Mouse (Mus musculus): Measurements from ENCODE around the gene Skp2. TPM values are rescaled to one million over a fixed set of nuclear protein-coding genes. Genes with fewer than 3 reads are reported as not detected.

Gene Skp2
- polyA plus RNA-seq, 1 experiment from 2014 or later = 17.2 TPM

DNA sequence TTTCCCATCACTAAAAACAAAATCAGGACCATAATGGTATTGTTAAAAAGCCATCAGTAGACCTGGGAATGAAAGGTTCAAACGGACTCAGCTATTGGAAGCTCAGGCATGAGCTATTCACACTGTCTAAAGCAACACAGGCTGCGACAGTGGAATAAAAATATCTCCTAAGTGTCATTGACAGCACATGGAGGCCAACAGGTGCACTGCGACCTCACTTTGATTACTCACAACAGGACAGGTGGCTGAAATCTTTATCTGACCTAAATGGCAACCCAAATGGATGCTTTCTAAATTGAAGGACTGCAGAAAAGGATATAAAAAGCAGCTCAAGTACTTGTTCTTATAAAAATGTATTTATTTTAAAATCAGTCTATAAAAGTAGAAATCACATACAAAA, 43.6 kb downstream of the Skp2 start:
- Histone ChIP-seq H3K4me2 (no peak overlapping the region), H3K4me3 (replicated peaks) (no peak overlapping the region), H3K9me3 (replicated peaks) (no peaks in the 10 kb centered on the region), H3K36me3 (peaks cover 51% of the 10 kb centered on the region), H3K27me3 (replicated peaks) (no peaks in the 10 kb centered on the region), H3K4me1 (no peaks in the 10 kb centered on the region), H3K9ac (replicated peaks) (no peak overlapping the region), H3K27ac (replicated peaks) (no peak overlapping the region)
- WGBS = 79% methylated on average over 3 of the region's 3 CpGs
- no peak for ATAC-seq (ENCODE audit: low FRiP score)

DNA sequence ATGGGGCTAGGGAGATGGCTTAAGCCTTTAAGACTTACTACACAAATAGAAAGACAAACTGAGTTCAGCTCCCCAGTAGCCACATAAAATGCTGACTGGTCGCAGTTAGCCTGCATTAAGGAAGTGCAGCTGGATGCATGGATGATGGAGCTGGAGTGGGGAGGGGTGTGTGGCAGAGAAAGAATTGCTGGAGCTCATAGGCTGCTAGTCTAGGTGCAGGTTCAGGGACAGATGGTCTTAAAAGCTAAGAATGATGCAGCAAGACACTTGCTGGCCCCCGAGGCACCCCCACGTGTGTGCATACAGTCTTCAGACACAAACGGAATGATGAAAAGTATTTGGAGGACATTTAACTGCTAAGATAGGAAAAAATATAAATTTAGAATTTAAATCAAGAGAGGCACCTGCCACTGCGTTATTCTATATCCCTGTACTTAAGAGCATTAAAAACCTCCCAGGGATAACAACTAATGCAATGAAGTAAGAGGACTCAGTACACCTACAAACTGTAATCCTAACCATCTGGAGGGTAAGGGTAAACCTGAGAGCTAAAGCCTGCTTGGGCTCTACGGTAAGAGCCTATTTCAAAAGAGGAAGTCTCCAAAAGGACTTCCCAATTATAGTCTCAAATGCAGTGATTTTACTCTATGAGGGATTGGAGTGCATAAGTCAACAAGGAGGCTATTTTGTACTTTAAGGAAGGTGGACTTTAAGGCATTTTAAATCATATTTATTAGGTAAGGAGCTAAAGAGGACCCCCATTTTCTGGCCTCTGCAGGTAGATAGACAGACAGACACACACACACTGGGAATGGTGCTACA, 44.5 kb downstream of the Skp2 start:
- no peaks in the 10 kb centered on the region for H3K4me1 ChIP-seq
- no peak overlapping the region for H3K4me2 ChIP-seq
- WGBS = 83% methylated on average over 6 of the region's 6 CpGs
- H3K27me3 ChIP-seq (replicated peaks) = no peaks in the 10 kb centered on the region
- no peak overlapping the region for H3K27ac ChIP-seq (replicated peaks)
- H3K4me3 ChIP-seq (replicated peaks) = no peak overlapping the region
- ATAC-seq (ENCODE audit: low FRiP score) = no peak
- H3K36me3 ChIP-seq = peaks cover 50% of the 10 kb centered on the region
- H3K9me3 ChIP-seq (replicated peaks) = no peaks in the 10 kb centered on the region
- H3K9ac ChIP-seq (replicated peaks) = no peak overlapping the region

DNA sequence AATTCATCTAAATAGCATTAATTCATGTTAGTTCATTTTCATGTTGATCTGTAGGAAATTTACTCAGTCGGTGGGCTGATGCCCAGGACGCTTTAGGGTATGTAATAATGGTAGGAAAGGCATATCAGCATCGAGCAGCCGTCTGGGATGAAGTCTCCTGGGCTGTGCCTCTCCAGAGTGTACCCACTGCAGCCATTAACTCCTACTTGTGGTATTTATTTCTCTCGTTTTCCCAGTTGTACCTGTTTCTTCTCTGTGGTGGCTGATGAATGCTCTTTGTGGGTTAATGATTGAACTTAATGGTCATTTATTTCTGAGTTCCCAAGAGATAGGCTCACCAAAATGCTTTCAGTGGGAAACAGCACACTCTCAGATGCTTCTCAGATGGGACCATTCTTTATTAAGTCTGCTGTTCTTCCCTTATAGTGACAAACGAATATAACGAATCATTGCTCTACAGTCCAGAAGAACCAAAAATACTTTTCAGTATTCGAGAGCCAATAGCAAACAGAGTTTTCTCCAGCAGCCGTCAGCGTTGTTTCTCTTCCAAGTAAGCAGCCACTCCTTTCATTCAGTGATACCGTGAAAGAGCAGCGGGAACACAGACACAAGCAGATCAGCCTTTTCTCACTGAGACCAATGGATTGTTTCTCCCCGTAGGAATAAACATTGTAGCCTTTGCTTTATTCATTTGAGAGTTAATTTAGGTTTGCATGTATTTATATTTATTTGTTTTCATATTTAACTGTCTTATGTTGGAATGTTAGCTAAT, 48.7 kb downstream of the Skp2 start:
- Histone ChIP-seq H3K27ac (replicated peaks) (no peak overlapping the region), H3K9ac (replicated peaks) (no peak overlapping the region), H3K4me1 (no peaks in the 10 kb centered on the region), H3K4me2 (no peak overlapping the region), H3K4me3 (replicated peaks) (no peak overlapping the region), H3K27me3 (replicated peaks) (no peaks in the 10 kb centered on the region), H3K9me3 (replicated peaks) (no peaks in the 10 kb centered on the region), H3K36me3 (peaks cover 38% of the 10 kb centered on the region)
- 75% methylated on average over 13 of the region's 13 CpGs for WGBS
- no peak for ATAC-seq (ENCODE audit: low FRiP score)

DNA sequence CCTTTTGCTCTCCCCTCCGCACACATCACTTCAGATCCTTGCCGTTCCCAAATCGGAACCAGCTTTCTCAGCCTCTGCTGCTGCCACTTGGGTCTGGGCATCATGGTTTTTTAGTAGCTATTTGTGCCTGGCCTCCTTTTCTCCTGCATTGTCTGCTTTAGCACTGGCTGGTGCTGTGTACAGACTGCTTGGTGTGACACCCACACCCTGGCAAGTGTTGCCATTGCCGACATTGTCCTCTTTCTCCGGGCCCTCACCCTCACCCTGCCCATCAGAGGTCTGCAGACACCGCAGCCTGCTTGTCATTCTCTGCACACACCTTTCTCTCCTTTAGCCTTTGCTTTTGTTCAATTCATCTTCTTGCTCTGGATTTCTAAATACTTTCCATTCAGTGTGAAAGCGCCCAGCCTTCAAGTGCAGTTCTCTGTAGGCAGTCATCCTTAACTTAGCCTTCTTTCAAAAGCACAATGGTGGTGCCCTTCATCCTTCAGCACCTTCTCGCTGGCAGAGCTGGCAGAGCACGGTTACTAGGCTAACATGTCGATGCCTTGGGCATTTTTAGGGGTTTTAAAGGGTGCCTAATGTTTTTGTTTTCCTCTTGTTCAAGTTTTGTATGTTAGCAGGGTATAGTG, 54.7 kb downstream of the Skp2 start:
- Histone ChIP-seq H3K27me3 (replicated peaks) (no peaks in the 10 kb centered on the region), H3K27ac (replicated peaks) (0 out of 2 replicates have a peak overlapping the region, but pooled peaks have one; percentile 15)
- WGBS = 77% methylated on average over 10 of the region's 10 CpGs

DNA sequence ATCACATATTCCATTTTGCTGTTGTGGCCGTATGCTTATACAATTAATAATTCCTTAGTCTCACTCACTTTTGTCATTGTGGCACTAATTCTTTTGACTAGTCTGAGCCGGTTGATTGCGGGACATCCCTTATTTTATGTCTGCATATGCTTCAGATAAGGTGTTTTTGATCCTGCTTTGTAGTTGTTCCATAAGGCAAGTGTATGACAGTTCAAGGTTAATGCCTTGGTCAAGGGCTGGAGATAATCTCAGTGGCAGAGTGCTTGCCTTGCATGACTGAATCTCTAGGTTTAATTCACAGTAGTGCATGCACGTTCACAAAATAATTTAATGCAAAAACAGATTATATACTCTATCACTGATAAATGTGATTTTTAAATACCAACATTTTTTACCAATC, 58.4 kb downstream of the Skp2 start:
- Histone ChIP-seq H3K27me3 (replicated peaks) (no peaks in the 10 kb centered on the region), H3K36me3 (peaks cover 47% of the 10 kb centered on the region), H3K4me2 (no peak overlapping the region), H3K27ac (replicated peaks) (no peak overlapping the region), H3K9ac (replicated peaks) (no peak overlapping the region), H3K4me3 (replicated peaks) (no peak overlapping the region), H3K9me3 (replicated peaks) (no peaks in the 10 kb centered on the region), H3K4me1 (no peaks in the 10 kb centered on the region)
- ATAC-seq (ENCODE audit: low FRiP score) = no peak
- WGBS = 93% methylated on average over 4 of the region's 4 CpGs

More for the DNA sequence above, 54.7 kb downstream of the Skp2 start:
- Histone ChIP-seq H3K9ac (replicated peaks) (no peak overlapping the region), H3K9me3 (replicated peaks) (no peaks in the 10 kb centered on the region), H3K36me3 (peaks cover 46% of the 10 kb centered on the region), H3K4me1 (no peaks in the 10 kb centered on the region), H3K4me3 (replicated peaks) (no peak overlapping the region), H3K4me2 (no peak overlapping the region)
- peak; percentile 73; the same call in 1 of the 2 replicates for ATAC-seq (ENCODE audit: low FRiP score)

DNA sequence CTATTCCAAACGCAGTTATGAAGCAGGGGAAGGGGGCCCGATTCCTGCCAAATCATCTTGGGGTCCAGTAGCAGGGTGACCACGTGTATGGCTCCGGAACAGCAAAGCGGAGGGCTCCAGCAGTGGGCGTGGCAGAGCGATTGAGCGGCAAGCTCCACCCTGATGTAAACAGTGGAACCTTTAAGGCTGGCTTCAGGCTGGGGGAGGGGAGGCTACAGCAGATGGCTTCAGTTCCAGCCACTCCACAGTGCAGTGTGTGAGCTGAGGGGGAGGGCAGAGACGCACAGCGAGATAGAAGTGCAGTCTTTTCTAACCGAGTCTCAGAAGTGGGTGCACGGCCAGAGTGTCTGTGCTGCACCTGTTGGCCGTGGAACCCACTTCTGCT, 60.9 kb downstream of the Skp2 start:
- Histone ChIP-seq H3K36me3 (peaks cover 32% of the 10 kb centered on the region), H3K4me2 (peak overlapping the region; percentile 16), H3K4me1 (no peaks in the 10 kb centered on the region), H3K9me3 (replicated peaks) (no peaks in the 10 kb centered on the region), H3K27ac (replicated peaks) (no peak overlapping the region), H3K9ac (replicated peaks) (no peak overlapping the region), H3K27me3 (replicated peaks) (no peaks in the 10 kb centered on the region), H3K4me3 (replicated peaks) (no peak overlapping the region)
- peak; percentile 78 for ATAC-seq (ENCODE audit: low FRiP score)
- 26% methylated on average over 13 of the region's 13 CpGs for WGBS

DNA sequence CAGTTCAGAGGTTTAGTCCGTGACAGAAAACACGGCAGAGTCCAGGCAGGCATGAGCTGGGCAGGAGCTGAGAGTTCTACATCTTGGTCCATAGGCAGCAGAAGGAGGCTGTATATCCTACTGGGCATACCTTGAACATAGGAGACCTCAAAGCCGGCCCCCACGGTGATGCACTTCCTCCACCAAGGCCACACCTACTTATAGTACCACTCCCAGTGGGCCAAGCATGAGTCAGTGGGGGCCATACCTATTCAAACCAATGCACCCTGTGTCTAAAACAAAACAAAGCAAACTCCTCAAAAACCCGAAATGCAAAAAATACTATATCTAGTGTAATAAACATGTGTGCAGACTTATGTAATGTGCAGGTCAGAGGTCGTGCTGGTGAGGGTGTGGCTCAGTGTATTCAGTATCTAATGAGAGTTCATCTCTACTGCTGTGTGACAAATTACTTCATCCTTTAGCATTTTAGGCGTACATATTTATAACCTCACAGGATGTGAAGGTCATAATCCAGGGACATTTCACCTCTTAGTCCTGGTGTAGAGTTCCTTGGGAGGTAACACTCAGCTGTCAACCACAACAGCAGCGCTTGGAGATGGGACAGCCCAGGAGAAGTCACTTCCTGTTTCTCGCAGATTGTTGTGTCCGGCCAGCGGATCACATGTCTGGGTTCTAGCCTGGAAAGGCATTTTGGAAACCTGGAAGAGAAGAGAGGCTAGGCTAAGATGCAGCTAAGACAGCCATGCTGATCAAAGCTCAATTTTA, 61.4 kb downstream of the Skp2 start:
- H3K4me3 ChIP-seq (replicated peaks) = no peak overlapping the region
- no peaks in the 10 kb centered on the region for H3K9me3 ChIP-seq (replicated peaks)
- no peak overlapping the region for H3K27ac ChIP-seq (replicated peaks)
- WGBS = 75% methylated on average over 11 of the region's 11 CpGs
- H3K36me3 ChIP-seq = peaks cover 32% of the 10 kb centered on the region
- no peak overlapping the region for H3K9ac ChIP-seq (replicated peaks)
- H3K4me1 ChIP-seq = no peaks in the 10 kb centered on the region
- no peaks in the 10 kb centered on the region for H3K27me3 ChIP-seq (replicated peaks)
- peak overlapping the region; percentile 16 for H3K4me2 ChIP-seq
- ATAC-seq (ENCODE audit: low FRiP score) = no peak

DNA sequence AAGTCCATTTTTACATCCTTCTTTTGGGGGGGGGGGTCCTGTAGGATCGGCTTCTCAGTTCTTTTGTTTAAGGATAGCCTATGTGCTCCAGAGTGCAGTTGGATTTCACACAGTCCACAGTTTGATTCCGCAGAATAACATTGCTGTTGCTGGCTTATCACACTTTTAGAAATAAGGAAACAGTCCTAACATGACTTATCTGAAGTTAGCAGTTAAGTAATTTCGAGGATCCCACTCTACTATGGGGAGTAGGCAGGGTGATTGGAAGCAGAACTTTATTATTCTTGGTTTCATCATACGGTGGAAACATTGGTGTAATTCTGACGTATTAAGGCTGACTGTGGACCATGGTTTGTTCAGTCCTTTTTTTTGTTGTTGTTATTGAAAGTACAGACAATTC, 64.6 kb downstream of the Skp2 start:
- 95% methylated on average over 5 of the region's 5 CpGs for WGBS
- Histone ChIP-seq H3K36me3 (peaks cover 30% of the 10 kb centered on the region), H3K4me1 (no peaks in the 10 kb centered on the region), H3K27me3 (replicated peaks) (no peaks in the 10 kb centered on the region), H3K9ac (replicated peaks) (no peak overlapping the region), H3K4me2 (no peak overlapping the region), H3K27ac (replicated peaks) (no peak overlapping the region), H3K9me3 (replicated peaks) (no peaks in the 10 kb centered on the region), H3K4me3 (replicated peaks) (no peak overlapping the region)
- ATAC-seq (ENCODE audit: low FRiP score) = no peak

DNA sequence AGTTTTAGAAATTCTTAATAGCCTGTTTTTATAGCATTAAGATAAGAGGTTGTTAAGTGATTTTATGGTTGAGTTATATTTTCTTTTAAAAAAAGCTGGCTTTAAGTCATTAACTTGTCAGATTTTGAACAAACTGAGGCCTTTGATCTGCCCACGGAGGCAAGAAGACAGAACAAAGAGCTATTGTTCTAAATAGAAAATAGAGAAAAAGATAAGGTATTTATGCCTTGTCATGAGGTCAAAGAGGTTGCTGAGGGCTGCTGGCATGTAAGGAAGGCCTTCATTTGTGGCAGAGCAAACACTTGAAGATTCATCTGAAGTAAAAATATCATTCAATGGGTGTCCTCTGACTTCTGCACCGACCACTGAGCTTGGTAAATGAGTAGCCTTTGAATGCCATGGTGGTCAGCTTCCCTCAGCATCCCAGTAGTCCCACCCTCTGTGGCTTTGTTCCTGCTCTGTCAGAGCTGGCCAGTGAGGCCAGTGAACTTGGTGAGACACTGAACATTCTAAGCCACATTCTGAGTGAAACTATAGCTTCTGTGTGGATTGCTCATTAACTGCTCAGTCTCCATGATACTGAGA, 66.0 kb downstream of the Skp2 start:
- H3K4me1 ChIP-seq = no peaks in the 10 kb centered on the region
- H3K9ac ChIP-seq (replicated peaks) = no peak overlapping the region
- no peak for ATAC-seq (ENCODE audit: low FRiP score)
- H3K27me3 ChIP-seq (replicated peaks) = no peaks in the 10 kb centered on the region
- H3K4me3 ChIP-seq (replicated peaks) = no peak overlapping the region
- H3K4me2 ChIP-seq = no peak overlapping the region
- WGBS = 6% methylated on average over 2 of the region's 2 CpGs
- peaks cover 28% of the 10 kb centered on the region for H3K36me3 ChIP-seq
- H3K27ac ChIP-seq (replicated peaks) = no peak overlapping the region
- H3K9me3 ChIP-seq (replicated peaks) = no peaks in the 10 kb centered on the region

DNA sequence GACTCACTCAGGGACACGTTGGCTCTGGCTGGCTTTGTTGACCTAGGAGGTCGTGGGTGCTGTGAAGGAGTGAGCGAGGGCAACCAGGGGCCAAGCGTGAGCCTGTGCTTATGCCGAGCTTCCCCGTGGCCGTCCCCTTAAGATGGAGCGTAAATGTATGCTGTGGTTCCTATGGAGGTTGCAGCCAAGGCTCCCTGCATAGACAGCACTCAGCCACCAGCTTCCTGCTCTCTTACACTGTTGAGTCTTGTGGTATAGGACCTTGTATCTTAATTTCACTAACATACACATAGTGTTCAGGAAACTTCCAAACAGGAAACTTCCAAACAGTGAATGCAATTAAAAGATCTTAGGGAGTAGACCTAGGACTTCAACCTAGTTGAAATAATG, 66.5 kb downstream of the Skp2 start:
- no peak for ATAC-seq (ENCODE audit: low FRiP score)
- H3K27me3 ChIP-seq (replicated peaks) = no peaks in the 10 kb centered on the region
- H3K4me2 ChIP-seq = no peak overlapping the region
- no peak overlapping the region for H3K4me3 ChIP-seq (replicated peaks)
- no peak overlapping the region for H3K27ac ChIP-seq (replicated peaks)
- H3K9me3 ChIP-seq (replicated peaks) = no peaks in the 10 kb centered on the region
- peaks cover 23% of the 10 kb centered on the region for H3K36me3 ChIP-seq
- WGBS = 65% methylated on average over 8 of the region's 8 CpGs
- H3K9ac ChIP-seq (replicated peaks) = no peak overlapping the region
- H3K4me1 ChIP-seq = no peaks in the 10 kb centered on the region

Measured in neural tube, embryonic 15.5 days (tissue).